Mouse (Mus musculus) G1E (cell line): ENCODE measurements around the gene Tnfsf13.

Experiments used
- CTCF ChIP-seq: IDR thresholded peaks from 2 replicates; pipeline ENCODE4 v1.5.1; 2012; ENCODE audit warnings: low read depth, low read length, inconsistent platforms, mixed read lengths
- POLR2AphosphoS5 ChIP-seq: IDR thresholded peaks from 2 replicates; pipeline ENCODE4 v1.6.1; 2012; ENCODE audit warnings: low read depth, low read length, inconsistent platforms; ENCODE audit not compliant: insufficient replicate concordance
- TAL1 ChIP-seq: conservative IDR thresholded peaks from 2 replicates; pipeline ENCODE4 v1.6.1; 2012; ENCODE audit warnings: low read depth, low read length, inconsistent platforms, mixed read lengths

DNA sequence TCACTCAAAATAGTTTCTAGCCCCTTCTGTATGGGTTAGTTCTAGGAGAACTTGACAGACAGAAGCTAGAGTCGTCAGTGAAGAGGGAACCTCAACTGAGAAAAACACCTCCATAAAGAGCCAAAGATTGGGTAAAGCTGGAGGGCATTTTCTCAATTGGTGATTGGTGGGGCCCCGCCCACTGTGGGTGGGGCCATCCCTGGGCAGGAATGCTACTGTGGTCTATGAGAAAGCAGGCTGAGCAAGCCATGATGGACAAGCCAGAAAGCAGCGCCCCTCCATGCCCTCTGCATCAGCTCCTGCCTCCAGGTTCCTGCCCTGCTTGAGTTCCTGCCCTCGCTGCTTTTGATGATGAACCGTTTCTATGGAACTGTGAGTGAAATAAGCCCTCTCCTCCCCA, 40.4 kb upstream of the Tnfsf13 start:
- TF ChIP-seq CTCF, result no peak
- TF ChIP-seq TAL1, result no peak
- TF ChIP-seq POLR2AphosphoS5, result no peak
